Mouse (Mus musculus) neural tube, embryonic 13.5 days (tissue): Measurements from ENCODE around the gene Fbxo5. TPM values are rescaled to one million over a fixed set of nuclear protein-coding genes. Genes with fewer than 3 reads are reported as not detected.

Experiments used
- ATAC-seq: fragments of 200-750 bp; cut with Nextera tagmentation; 2 replicates; pipeline ENCODE4 v1.8.0; 2017; ENCODE audit warnings: low read depth, mild to moderate bottlenecking, moderate TSS enrichment, moderate library complexity
- H3K27ac ChIP-seq: fragments of 300-500 bp; sonication (generic); replicated peaks from 2 replicates; pipeline ENCODE4 v1.5.1; 2015; ENCODE audit warnings: moderate library complexity, mild to moderate bottlenecking, inconsistent platforms
- H3K27me3 ChIP-seq: fragments of 300-500 bp; sonication (generic); 2 replicates; pipeline ENCODE4 v1.6.1; 2015; ENCODE audit warnings: mild to moderate bottlenecking, inconsistent platforms
- H3K36me3 ChIP-seq: fragments of 300-500 bp; sonication (generic); 2 replicates; pipeline ENCODE4 v1.6.1; 2015; ENCODE audit warnings: mild to moderate bottlenecking, inconsistent platforms
- H3K4me1 ChIP-seq: fragments of 300-500 bp; sonication (generic); replicated peaks from 2 replicates; pipeline ENCODE4 v1.6.1; 2015; ENCODE audit warnings: inconsistent platforms
- H3K4me2 ChIP-seq: fragments of 300-500 bp; sonication (generic); 2 replicates; pipeline ENCODE4 v1.6.1; 2015; ENCODE audit warnings: inconsistent platforms, mild to moderate bottlenecking, moderate library complexity
- H3K4me3 ChIP-seq: fragments of 300-500 bp; sonication (generic); 2 replicates; pipeline ENCODE4 v1.5.1; 2015; ENCODE audit warnings: mild to moderate bottlenecking, inconsistent platforms
- H3K9ac ChIP-seq: fragments of 300-500 bp; sonication (generic); 2 replicates; pipeline ENCODE4 v1.6.1; 2015; ENCODE audit warnings: moderate library complexity, mild to moderate bottlenecking, inconsistent platforms
- H3K9me3 ChIP-seq: fragments of 300-500 bp; sonication (generic); 2 replicates; pipeline ENCODE4 v1.6.1; 2016; ENCODE audit warnings: inconsistent platforms
- WGBS: fragments of 180-500 bp; shearing (Covaris S2); methylation state at CpG from one replicate; pipeline ENCODE4 v1.1.7; 2015; 5-methylcytosine and 5-hydroxymethylcytosine counted together
- polyA plus RNA-seq: library from polyadenylated mRNA; unstranded; fragments of >200 nt; fragmentation: Nextera tagmentation; extraction: Ambion mirVana; gene quantifications from 2 replicates; pipeline ENCODE4 v1.2.1, GENCODE M21; 2015

Gene Fbxo5
- 12.5 and 16.2 TPM in 2 replicates for polyA plus RNA-seq

- Histone ChIP-seq H3K9me3 (no peaks in the 10 kb centered on the region), H3K4me2 (peak within 1 kb of the TSS; percentile 99), H3K4me1 (peaks cover 38% of the 10 kb centered on the region), H3K27me3 (no peaks in the 10 kb centered on the region), H3K9ac (peak within 1 kb of the TSS; percentile 63), H3K27ac (peak within 1 kb of the TSS; percentile 89), H3K4me3 (peak within 1 kb of the TSS; percentile 69), H3K36me3 (peaks cover 18% of the 10 kb centered on the region)
- peak; percentile 98 for ATAC-seq
- WGBS: under 1% methylated on average over 41 of the region's 42 CpGs
Observed at GRCm38 (mm10) chr10:5805243-5805730, at the start of gene Fbxo5. Gene Fbxo5, minus strand, starts transcription at chr10:5805600.

- no peak overlapping the region for H3K27ac ChIP-seq
- H3K27me3 ChIP-seq: no peaks in the 10 kb centered on the region
- no peak for ATAC-seq
- 0 out of 2 replicates have a peak, but pooled peaks cover 5% of the 10 kb centered on the region for H3K36me3 ChIP-seq
- H3K9ac ChIP-seq: no peak overlapping the region
- H3K4me3 ChIP-seq: no peak overlapping the region
- no peaks in the 10 kb centered on the region for H3K9me3 ChIP-seq
- H3K4me2 ChIP-seq: no peak overlapping the region
- 85% methylated on average over 8 of the region's 8 CpGs for WGBS
- no peaks in the 10 kb centered on the region for H3K4me1 ChIP-seq
Observed at GRCm38 (mm10) chr10:5853290-5853868, 48.0 kb upstream of the Fbxo5 start.

GRCm38 (mm10) chr10:5846939-5847338 lies 41.5 kb upstream of the Fbxo5 start:
- H3K27ac ChIP-seq: no peak overlapping the region
- H3K27me3 ChIP-seq: no peaks in the 10 kb centered on the region
- H3K36me3 ChIP-seq: no peaks in the 10 kb centered on the region
- no peaks in the 10 kb centered on the region for H3K9me3 ChIP-seq
- H3K9ac ChIP-seq: no peak overlapping the region
- H3K4me1 ChIP-seq: no peaks in the 10 kb centered on the region; the same call in 1 of the 2 replicates
- 43% methylated on average over 2 of the region's 2 CpGs for WGBS
- no peak overlapping the region for H3K4me2 ChIP-seq
- H3K4me3 ChIP-seq: no peak overlapping the region
- ATAC-seq: no peak

GRCm38 (mm10) chr10:5841369-5841768 lies 36.0 kb upstream of the Fbxo5 start:
- H3K4me2 ChIP-seq: no peak overlapping the region
- no peak overlapping the region for H3K9ac ChIP-seq
- H3K9me3 ChIP-seq: no peaks in the 10 kb centered on the region
- H3K4me3 ChIP-seq: no peak overlapping the region
- H3K36me3 ChIP-seq: peaks cover 31% of the 10 kb centered on the region
- H3K27ac ChIP-seq: no peak overlapping the region
- ATAC-seq: no peak
- H3K4me1 ChIP-seq: no peaks in the 10 kb centered on the region; the same call in 1 of the 2 replicates
- WGBS: 76% methylated on average over 4 of the region's 4 CpGs
- no peaks in the 10 kb centered on the region for H3K27me3 ChIP-seq

- no peaks in the 10 kb centered on the region for H3K27me3 ChIP-seq
- H3K36me3 ChIP-seq: no peaks in the 10 kb centered on the region
- no peak for ATAC-seq
- peaks cover 22% of the 10 kb centered on the region for H3K4me1 ChIP-seq
- no peak overlapping the region for H3K27ac ChIP-seq
- 75% methylated on average over 6 of the region's 6 CpGs for WGBS
- no peak overlapping the region for H3K4me2 ChIP-seq
- no peaks in the 10 kb centered on the region for H3K9me3 ChIP-seq
- H3K4me3 ChIP-seq: no peak overlapping the region
- H3K9ac ChIP-seq: no peak overlapping the region
Observed at GRCm38 (mm10) chr10:5826336-5827025, 21.1 kb upstream of the Fbxo5 start.

- ATAC-seq: 0 out of 2 replicates have a peak, but pooled peaks have one; percentile 12
- WGBS: 1% methylated on average over 3 of the region's 3 CpGs
- Histone ChIP-seq H3K4me1 (peaks cover 27% of the 10 kb centered on the region), H3K4me2 (peak overlapping the region; percentile 65), H3K27ac (peak overlapping the region; percentile 46), H3K4me3 (peak overlapping the region; percentile 94), H3K27me3 (no peaks in the 10 kb centered on the region), H3K9ac (peak overlapping the region; percentile 35; the same call in 1 of the 2 replicates), H3K36me3 (peaks cover 6% of the 10 kb centered on the region), H3K9me3 (no peaks in the 10 kb centered on the region)
Observed at GRCm38 (mm10) chr10:5824779-5825178, 19.4 kb upstream of the Fbxo5 start.

- H3K27ac ChIP-seq: peak within 1 kb of the TSS; percentile 88
- peak within 1 kb of the TSS; percentile 91 for H3K9ac ChIP-seq
- H3K4me1 ChIP-seq: peaks cover 27% of the 10 kb centered on the region
- no peaks in the 10 kb centered on the region for H3K9me3 ChIP-seq
- H3K27me3 ChIP-seq: no peaks in the 10 kb centered on the region
- H3K36me3 ChIP-seq: peaks cover 14% of the 10 kb centered on the region
- under 1% methylated on average over 47 of the region's 47 CpGs for WGBS
- peak within 1 kb of the TSS; percentile 65 for H3K4me2 ChIP-seq
- ATAC-seq: peak; percentile 97
- peak within 1 kb of the TSS; percentile 94 for H3K4me3 ChIP-seq
Observed at GRCm38 (mm10) chr10:5823740-5824491, 18.5 kb upstream of the Fbxo5 start, which contains the start of gene Mtrf1l. Gene Mtrf1l, minus strand, starts transcription at chr10:5823910.

GRCm38 (mm10) chr10:5823291-5823739 lies 17.9 kb upstream of the Fbxo5 start:
- no peak; the same call in none of the 2 replicates for ATAC-seq
- Histone ChIP-seq H3K4me3 (peak overlapping the region; percentile 94), H3K36me3 (peaks cover 20% of the 10 kb centered on the region), H3K9me3 (no peaks in the 10 kb centered on the region), H3K4me2 (peak overlapping the region; percentile 65), H3K4me1 (peaks cover 27% of the 10 kb centered on the region), H3K27me3 (no peaks in the 10 kb centered on the region), H3K27ac (peak overlapping the region; percentile 88), H3K9ac (peak overlapping the region; percentile 91)
- 2% methylated on average over 37 of the region's 37 CpGs for WGBS

- H3K27me3 ChIP-seq: no peaks in the 10 kb centered on the region
- H3K4me2 ChIP-seq: no peak overlapping the region
- ATAC-seq: no peak
- no peak overlapping the region for H3K4me3 ChIP-seq
- WGBS: 98% methylated on average over 3 of the region's 3 CpGs
- H3K9ac ChIP-seq: no peak overlapping the region
- no peaks in the 10 kb centered on the region for H3K9me3 ChIP-seq
- peaks cover 63% of the 10 kb centered on the region for H3K36me3 ChIP-seq
- H3K27ac ChIP-seq: no peak overlapping the region
- peaks cover 19% of the 10 kb centered on the region for H3K4me1 ChIP-seq
Observed at GRCm38 (mm10) chr10:5818772-5819171, 13.4 kb upstream of the Fbxo5 start.

- WGBS: 100% methylated on average over 2 of the region's 2 CpGs
Observed at GRCm38 (mm10) chr10:5815968-5816367, 10.6 kb upstream of the Fbxo5 start.

GRCm38 (mm10) chr10:5813724-5814123 lies 8.3 kb upstream of the Fbxo5 start:
- H3K27me3 ChIP-seq: no peaks in the 10 kb centered on the region
- no peaks in the 10 kb centered on the region for H3K9me3 ChIP-seq
- no peak overlapping the region for H3K27ac ChIP-seq
- H3K36me3 ChIP-seq: peaks cover 71% of the 10 kb centered on the region
- 91% methylated on average over 11 of the region's 11 CpGs for WGBS
- H3K9ac ChIP-seq: no peak overlapping the region
- ATAC-seq: no peak
- no peaks in the 10 kb centered on the region for H3K4me1 ChIP-seq
- H3K4me3 ChIP-seq: no peak overlapping the region
- no peak overlapping the region for H3K4me2 ChIP-seq

More at GRCm38 (mm10) chr10:5815968-5816367, 10.6 kb upstream of the Fbxo5 start:
- Histone ChIP-seq H3K9ac (no peak overlapping the region), H3K4me2 (no peak overlapping the region), H3K4me3 (no peak overlapping the region), H3K36me3 (peaks cover 87% of the 10 kb centered on the region), H3K27ac (no peak overlapping the region), H3K4me1 (0 out of 2 replicates have a peak, but pooled peaks cover 5% of the 10 kb centered on the region), H3K27me3 (no peaks in the 10 kb centered on the region), H3K9me3 (no peaks in the 10 kb centered on the region)
- no peak for ATAC-seq
